Mouse (Mus musculus): Measurements from ENCODE around the gene Ppp1r15a. TPM values are rescaled to one million over a fixed set of nuclear protein-coding genes. Genes with fewer than 3 reads are reported as not detected.

Ppp1r15a gene
- polyA plus RNA-seq, 1 experiment, result 543 TPM

GRCm38 (mm10) chr7:45567112-45567779 lies 41.2 kb upstream of the Ppp1r15a start:
- H3K36me3 ChIP-seq (ENCODE audit: control insufficient read depth), result peaks cover 2% of the 10 kb centered on the region; the same call in 1 of the 2 replicates
- peak overlapping the region; percentile 63 for H3K4me3 ChIP-seq (replicated peaks)
- peaks cover 68% of the 10 kb centered on the region for H3K4me1 ChIP-seq (ENCODE audit: control insufficient read depth)
- no peaks in the 10 kb centered on the region for H3K9me3 ChIP-seq (ENCODE audit: control insufficient read depth, low read length)
- H3K27me3 ChIP-seq (ENCODE audit: control insufficient read depth), result no peaks in the 10 kb centered on the region
- TF ChIP-seq TAL1 (IDR thresholded peaks at IDR 0.05; ENCODE audit: low read length), result no peak
- TF ChIP-seq GATA1 (IDR thresholded peaks at IDR 0.05; ENCODE audit: low read length), result no peak

- Histone ChIP-seq H3K4me1 (ENCODE audit: control insufficient read depth) (peaks cover 68% of the 10 kb centered on the region), H3K27me3 (ENCODE audit: control insufficient read depth) (no peaks in the 10 kb centered on the region; the same call in 1 of the 2 replicates), H3K4me3 (replicated peaks) (no peak overlapping the region), H3K36me3 (ENCODE audit: control insufficient read depth) (peaks cover 2% of the 10 kb centered on the region; the same call in 1 of the 2 replicates), H3K9me3 (ENCODE audit: control insufficient read depth, low read length) (no peaks in the 10 kb centered on the region)
- TF ChIP-seq GATA1 (IDR thresholded peaks at IDR 0.05; ENCODE audit: low read length) (no peak), TAL1 (IDR thresholded peaks at IDR 0.05; ENCODE audit: low read length) (no peak)
These were observed 39.4 kb upstream of the Ppp1r15a start for GRCm38 (mm10) chr7:45565446-45565845.

DNA sequence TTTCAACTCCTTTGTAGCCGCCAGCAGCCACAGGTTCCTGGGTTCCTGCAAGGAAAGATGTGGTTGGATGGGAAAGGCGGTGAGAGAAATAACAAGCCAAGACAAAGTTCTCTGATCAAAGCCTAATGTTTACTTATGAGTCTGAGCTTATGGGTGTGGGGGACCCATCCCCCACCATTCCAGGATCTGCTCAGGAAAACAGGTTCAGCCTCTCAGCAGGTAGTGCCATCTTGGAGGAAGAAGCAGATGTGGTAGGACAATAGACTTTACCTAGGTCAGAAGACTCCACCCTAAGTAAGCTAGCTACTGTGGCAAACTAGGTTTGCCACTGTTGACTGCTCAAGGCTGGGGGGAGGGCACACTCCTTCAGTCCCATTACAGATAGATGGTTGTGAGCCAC lies 38.7 kb upstream of the Ppp1r15a start:
- Histone ChIP-seq H3K4me1 (ENCODE audit: control insufficient read depth) (peaks cover 65% of the 10 kb centered on the region), H3K27me3 (ENCODE audit: control insufficient read depth) (no peaks in the 10 kb centered on the region; the same call in 1 of the 2 replicates), H3K9me3 (ENCODE audit: control insufficient read depth, low read length) (no peaks in the 10 kb centered on the region), H3K4me3 (replicated peaks) (no peak overlapping the region), H3K36me3 (ENCODE audit: control insufficient read depth) (peaks cover 2% of the 10 kb centered on the region; the same call in 1 of the 2 replicates)
- TF ChIP-seq TAL1 (IDR thresholded peaks at IDR 0.05; ENCODE audit: low read length) (no peak), GATA1 (IDR thresholded peaks at IDR 0.05; ENCODE audit: low read length) (no peak)

- TF ChIP-seq TAL1 (IDR thresholded peaks at IDR 0.05; ENCODE audit: low read length), result no peak
- Histone ChIP-seq H3K4me3 (replicated peaks) (peak overlapping the region; percentile 48), H3K9me3 (ENCODE audit: control insufficient read depth, low read length) (no peaks in the 10 kb centered on the region), H3K4me1 (ENCODE audit: control insufficient read depth) (peaks cover 36% of the 10 kb centered on the region), H3K27me3 (ENCODE audit: control insufficient read depth) (no peaks in the 10 kb centered on the region; the same call in 1 of the 2 replicates), H3K36me3 (ENCODE audit: control insufficient read depth) (no peaks in the 10 kb centered on the region)
These were observed 35.8 kb upstream of the Ppp1r15a start for GRCm38 (mm10) chr7:45561624-45562520.

GRCm38 (mm10) chr7:45560843-45561623 lies 35.0 kb upstream of the Ppp1r15a start:
- H3K27me3 ChIP-seq (ENCODE audit: control insufficient read depth), result no peaks in the 10 kb centered on the region; the same call in 1 of the 2 replicates
- peak overlapping the region; percentile 48 for H3K4me3 ChIP-seq (replicated peaks)
- H3K4me1 ChIP-seq (ENCODE audit: control insufficient read depth), result peaks cover 34% of the 10 kb centered on the region
- TF ChIP-seq GATA1 (IDR thresholded peaks at IDR 0.05; ENCODE audit: low read length) (no peak), TAL1 (IDR thresholded peaks at IDR 0.05; ENCODE audit: low read length) (no peak)
- H3K36me3 ChIP-seq (ENCODE audit: control insufficient read depth), result no peaks in the 10 kb centered on the region
- no peaks in the 10 kb centered on the region for H3K9me3 ChIP-seq (ENCODE audit: control insufficient read depth, low read length)

GRCm38 (mm10) chr7:45560241-45560640 lies 34.2 kb upstream of the Ppp1r15a start:
- no peaks in the 10 kb centered on the region; the same call in 1 of the 2 replicates for H3K27me3 ChIP-seq (ENCODE audit: control insufficient read depth)
- H3K4me1 ChIP-seq (ENCODE audit: control insufficient read depth), result peaks cover 35% of the 10 kb centered on the region
- no peak overlapping the region for H3K4me3 ChIP-seq (replicated peaks)
- H3K9me3 ChIP-seq (ENCODE audit: control insufficient read depth, low read length), result no peaks in the 10 kb centered on the region
- no peaks in the 10 kb centered on the region for H3K36me3 ChIP-seq (ENCODE audit: control insufficient read depth)
- TF ChIP-seq TAL1 (IDR thresholded peaks at IDR 0.05; ENCODE audit: low read length) (no peak), GATA1 (IDR thresholded peaks at IDR 0.05; ENCODE audit: low read length) (no peak)

- no peaks in the 10 kb centered on the region; the same call in 1 of the 2 replicates for H3K27me3 ChIP-seq (ENCODE audit: control insufficient read depth)
- H3K4me1 ChIP-seq (ENCODE audit: control insufficient read depth), result peaks cover 35% of the 10 kb centered on the region
- TF ChIP-seq GATA1 (IDR thresholded peaks at IDR 0.05; ENCODE audit: low read length), result no peak
- no peak for TF ChIP-seq TAL1 (IDR thresholded peaks at IDR 0.05; ENCODE audit: low read length)
These were observed 32.8 kb upstream of the Ppp1r15a start for GRCm38 (mm10) chr7:45558907-45559306.

GRCm38 (mm10) chr7:45555787-45556186 lies 29.7 kb upstream of the Ppp1r15a start:
- no peaks in the 10 kb centered on the region; the same call in 1 of the 2 replicates for H3K27me3 ChIP-seq (ENCODE audit: control insufficient read depth)
- no peaks in the 10 kb centered on the region for H3K36me3 ChIP-seq (ENCODE audit: control insufficient read depth)
- H3K9me3 ChIP-seq (ENCODE audit: control insufficient read depth, low read length), result no peaks in the 10 kb centered on the region
- TF ChIP-seq GATA1 (IDR thresholded peaks at IDR 0.05; ENCODE audit: low read length) (no peak), TAL1 (IDR thresholded peaks at IDR 0.05; ENCODE audit: low read length) (no peak)
- no peak overlapping the region for H3K4me3 ChIP-seq (replicated peaks)
- peaks cover 16% of the 10 kb centered on the region for H3K4me1 ChIP-seq (ENCODE audit: control insufficient read depth)

More at GRCm38 (mm10) chr7:45558907-45559306, 32.8 kb upstream of the Ppp1r15a start:
- H3K4me3 ChIP-seq (replicated peaks), result no peak overlapping the region
- no peaks in the 10 kb centered on the region for H3K9me3 ChIP-seq (ENCODE audit: control insufficient read depth, low read length)
- H3K36me3 ChIP-seq (ENCODE audit: control insufficient read depth), result no peaks in the 10 kb centered on the region

Measured in erythroblast, embryonic 14.5 days (primary cell).